Mouse (Mus musculus): ENCODE results near the gene Ttc7b. TPM values are rescaled to one million over a fixed set of nuclear protein-coding genes. Genes with fewer than 3 reads are reported as not detected.

Ttc7b gene
- total RNA-seq, 1 experiment = 19.0 TPM

- H3K9ac ChIP-seq (ENCODE audit: insufficient read depth, low read depth, low read length, poor library complexity, severe bottlenecking) = no peak overlapping the region
- no peak for DNase-seq (ENCODE audit: low read depth, low spot score)
- no peak overlapping the region for H3K4me3 ChIP-seq (ENCODE audit: insufficient read depth in 1 of 2, low read depth in 1 of 2, low read length in 2 of 2, poor library complexity in 1 of 2, severe bottlenecking in 1 of 2)
- no peak overlapping the region for H3K27ac ChIP-seq (ENCODE audit: insufficient read depth, low read depth, low read length, poor library complexity, severe bottlenecking)
- no peaks in the 10 kb centered on the region for H3K4me1 ChIP-seq (ENCODE audit: control insufficient read depth in 2 of 2, insufficient read depth in 2 of 2, low read length in 2 of 2, poor library complexity in 1 of 2)
- H3K9me3 ChIP-seq (ENCODE audit: control insufficient read depth, insufficient read depth, low read depth, low read length) = no peaks in the 10 kb centered on the region
- in situ Hi-C loops (cut with MboI; ENCODE audit: low sequenced_read_pairs in 2 of 2, unreplicated experiment in 2 of 2) = no loop called here
- peaks cover 13% of the 10 kb centered on the region for H3K36me3 ChIP-seq (ENCODE audit: control insufficient read depth, insufficient read depth, low read length, poor library complexity, severe bottlenecking)
- TF ChIP-seq CHD2 (IDR thresholded peaks at IDR 0.05; ENCODE audit: low read depth, low read length) (no peak), ZNF384 (IDR thresholded peaks at IDR 0.05; ENCODE audit: low read depth, low read length) (no peak), ZC3H11A (IDR thresholded peaks at IDR 0.05; ENCODE audit: borderline replicate concordance, low read depth, low read length) (no peak), HCFC1 (IDR thresholded peaks at IDR 0.05; ENCODE audit: borderline replicate concordance, insufficient read depth, low read length) (no peak), MAFK (IDR thresholded peaks at IDR 0.05; ENCODE audit: insufficient read depth, low read depth, low read length) (no peak)
These were observed 148.6 kb downstream of the Ttc7b start for GRCm38 (mm10) chr12:100372015-100372414.

GRCm38 (mm10) chr12:100369786-100370185, 150.8 kb downstream of the Ttc7b start:
- H3K27ac ChIP-seq (ENCODE audit: insufficient read depth, low read depth, low read length, poor library complexity, severe bottlenecking) = no peak overlapping the region
- no peak for DNase-seq (ENCODE audit: low read depth, low spot score)
- no peak overlapping the region for H3K4me3 ChIP-seq (ENCODE audit: insufficient read depth in 1 of 2, low read depth in 1 of 2, low read length in 2 of 2, poor library complexity in 1 of 2, severe bottlenecking in 1 of 2)
- no peaks in the 10 kb centered on the region for H3K4me1 ChIP-seq (ENCODE audit: control insufficient read depth in 2 of 2, insufficient read depth in 2 of 2, low read length in 2 of 2, poor library complexity in 1 of 2)
- TF ChIP-seq ZNF384 (IDR thresholded peaks at IDR 0.05; ENCODE audit: low read depth, low read length) = no peak
- no peak for TF ChIP-seq MAFK (IDR thresholded peaks at IDR 0.05; ENCODE audit: insufficient read depth, low read depth, low read length)
- TF ChIP-seq HCFC1 (IDR thresholded peaks at IDR 0.05; ENCODE audit: borderline replicate concordance, insufficient read depth, low read length) = no peak
- TF ChIP-seq CHD2 (IDR thresholded peaks at IDR 0.05; ENCODE audit: low read depth, low read length) = no peak
- no peak for TF ChIP-seq ZC3H11A (IDR thresholded peaks at IDR 0.05; ENCODE audit: borderline replicate concordance, low read depth, low read length)
- H3K9ac ChIP-seq (ENCODE audit: insufficient read depth, low read depth, low read length, poor library complexity, severe bottlenecking) = no peak overlapping the region
- in situ Hi-C loops (cut with MboI; ENCODE audit: low sequenced_read_pairs in 2 of 2, unreplicated experiment in 2 of 2) = no loop called here
- peaks cover 7% of the 10 kb centered on the region; the same call in 1 of the 2 replicates for H3K36me3 ChIP-seq (ENCODE audit: control insufficient read depth, insufficient read depth, low read length, poor library complexity, severe bottlenecking)
- no peaks in the 10 kb centered on the region for H3K9me3 ChIP-seq (ENCODE audit: control insufficient read depth, insufficient read depth, low read depth, low read length)

GRCm38 (mm10) chr12:100369220-100369619, 151.4 kb downstream of the Ttc7b start:
- Histone ChIP-seq H3K4me1 (ENCODE audit: control insufficient read depth in 2 of 2, insufficient read depth in 2 of 2, low read length in 2 of 2, poor library complexity in 1 of 2) (no peaks in the 10 kb centered on the region), H3K27ac (ENCODE audit: insufficient read depth, low read depth, low read length, poor library complexity, severe bottlenecking) (no peak overlapping the region), H3K36me3 (ENCODE audit: control insufficient read depth, insufficient read depth, low read length, poor library complexity, severe bottlenecking) (peaks cover 7% of the 10 kb centered on the region; the same call in 1 of the 2 replicates), H3K9me3 (ENCODE audit: control insufficient read depth, insufficient read depth, low read depth, low read length) (no peaks in the 10 kb centered on the region), H3K4me3 (ENCODE audit: insufficient read depth in 1 of 2, low read depth in 1 of 2, low read length in 2 of 2, poor library complexity in 1 of 2, severe bottlenecking in 1 of 2) (no peak overlapping the region), H3K9ac (ENCODE audit: insufficient read depth, low read depth, low read length, poor library complexity, severe bottlenecking) (no peak overlapping the region)
- DNase-seq (ENCODE audit: low read depth, low spot score) = no peak
- TF ChIP-seq ZNF384 (IDR thresholded peaks at IDR 0.05; ENCODE audit: low read depth, low read length) = no peak
- no peak for TF ChIP-seq MAFK (IDR thresholded peaks at IDR 0.05; ENCODE audit: insufficient read depth, low read depth, low read length)
- in situ Hi-C loops (cut with MboI; ENCODE audit: low sequenced_read_pairs in 2 of 2, unreplicated experiment in 2 of 2) = no loop called here

GRCm38 (mm10) chr12:100361330-100361729, 159.3 kb downstream of the Ttc7b start:
- no peak for DNase-seq (ENCODE audit: low read depth, low spot score)
- Histone ChIP-seq H3K4me1 (ENCODE audit: control insufficient read depth in 2 of 2, insufficient read depth in 2 of 2, low read length in 2 of 2, poor library complexity in 1 of 2) (no peaks in the 10 kb centered on the region), H3K9ac (ENCODE audit: insufficient read depth, low read depth, low read length, poor library complexity, severe bottlenecking) (no peak overlapping the region), H3K36me3 (ENCODE audit: control insufficient read depth, insufficient read depth, low read length, poor library complexity, severe bottlenecking) (peaks cover 3% of the 10 kb centered on the region; the same call in 1 of the 2 replicates), H3K9me3 (ENCODE audit: control insufficient read depth, insufficient read depth, low read depth, low read length) (no peaks in the 10 kb centered on the region), H3K27ac (ENCODE audit: insufficient read depth, low read depth, low read length, poor library complexity, severe bottlenecking) (no peak overlapping the region), H3K4me3 (ENCODE audit: insufficient read depth in 1 of 2, low read depth in 1 of 2, low read length in 2 of 2, poor library complexity in 1 of 2, severe bottlenecking in 1 of 2) (no peak overlapping the region)
- in situ Hi-C loops (cut with MboI; ENCODE audit: low sequenced_read_pairs in 2 of 2, unreplicated experiment in 2 of 2) = no loop called here
- TF ChIP-seq ZNF384 (IDR thresholded peaks at IDR 0.05; ENCODE audit: low read depth, low read length) (no peak), HCFC1 (IDR thresholded peaks at IDR 0.05; ENCODE audit: borderline replicate concordance, insufficient read depth, low read length) (no peak), ZC3H11A (IDR thresholded peaks at IDR 0.05; ENCODE audit: borderline replicate concordance, low read depth, low read length) (no peak), CHD2 (IDR thresholded peaks at IDR 0.05; ENCODE audit: low read depth, low read length) (no peak), MAFK (IDR thresholded peaks at IDR 0.05; ENCODE audit: insufficient read depth, low read depth, low read length) (no peak)

- in situ Hi-C loops (cut with MboI; ENCODE audit: low sequenced_read_pairs in 2 of 2, unreplicated experiment in 2 of 2) = no loop called here
- Histone ChIP-seq H3K4me3 (ENCODE audit: insufficient read depth in 1 of 2, low read depth in 1 of 2, low read length in 2 of 2, poor library complexity in 1 of 2, severe bottlenecking in 1 of 2) (no peak overlapping the region), H3K27ac (ENCODE audit: insufficient read depth, low read depth, low read length, poor library complexity, severe bottlenecking) (no peak overlapping the region), H3K9me3 (ENCODE audit: control insufficient read depth, insufficient read depth, low read depth, low read length) (no peaks in the 10 kb centered on the region), H3K4me1 (ENCODE audit: control insufficient read depth in 2 of 2, insufficient read depth in 2 of 2, low read length in 2 of 2, poor library complexity in 1 of 2) (no peaks in the 10 kb centered on the region), H3K9ac (ENCODE audit: insufficient read depth, low read depth, low read length, poor library complexity, severe bottlenecking) (no peak overlapping the region), H3K36me3 (ENCODE audit: control insufficient read depth, insufficient read depth, low read length, poor library complexity, severe bottlenecking) (no peaks in the 10 kb centered on the region)
- no peak for DNase-seq (ENCODE audit: low read depth, low spot score)
- TF ChIP-seq MAFK (IDR thresholded peaks at IDR 0.05; ENCODE audit: insufficient read depth, low read depth, low read length) (no peak), ZNF384 (IDR thresholded peaks at IDR 0.05; ENCODE audit: low read depth, low read length) (no peak), CHD2 (IDR thresholded peaks at IDR 0.05; ENCODE audit: low read depth, low read length) (no peak), HCFC1 (IDR thresholded peaks at IDR 0.05; ENCODE audit: borderline replicate concordance, insufficient read depth, low read length) (no peak), ZC3H11A (IDR thresholded peaks at IDR 0.05; ENCODE audit: borderline replicate concordance, low read depth, low read length) (no peak)
These were observed 162.5 kb downstream of the Ttc7b start for GRCm38 (mm10) chr12:100358040-100358620.
